Mouse (Mus musculus): ENCODE measurements around the gene Sgca. TPM values are rescaled to one million over a fixed set of nuclear protein-coding genes. Genes with fewer than 3 reads are reported as not detected.

The Sgca gene
- polyA plus RNA-seq, 1 experiment from 2014 or later: 0.28 TPM

DNA sequence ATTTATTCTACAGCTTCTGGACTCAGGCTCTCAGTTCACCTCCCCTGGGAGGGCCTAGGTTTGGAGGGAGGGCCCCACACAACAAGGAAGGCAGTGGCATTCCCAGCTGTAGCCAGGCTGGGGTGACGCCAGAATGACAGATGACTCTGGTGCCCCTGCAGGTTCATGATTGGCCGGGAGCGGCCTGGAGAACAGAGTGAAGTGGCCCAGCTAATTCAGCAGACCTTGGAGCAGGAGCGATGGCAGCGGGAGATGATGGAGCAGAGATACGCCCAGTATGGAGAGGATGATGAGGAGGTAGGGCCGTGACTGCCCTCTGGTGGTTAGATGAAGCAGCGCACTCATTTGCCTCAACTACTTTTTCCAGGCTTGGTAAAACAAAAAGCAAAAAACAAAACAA, 24.9 kb upstream of the Sgca start:
- peak overlapping the region; percentile 97 for H3K4me2 ChIP-seq
- peak overlapping the region; percentile 22 for H3K4me3 ChIP-seq (replicated peaks)
- peak overlapping the region; percentile 91 for H3K27ac ChIP-seq
- peaks cover 99% of the 10 kb centered on the region for H3K4me1 ChIP-seq (replicated peaks)
- DNase-seq (peak; percentile 70), ATAC-seq (ENCODE audit: low read depth) (0 out of 2 replicates have a peak, but pooled peaks have one; percentile 21)
- H3K36me3 ChIP-seq: peaks cover 90% of the 10 kb centered on the region
- no peaks in the 10 kb centered on the region for H3K9me3 ChIP-seq (replicated peaks)
- WGBS (ENCODE audit: insufficient replicate concordance): 4% methylated on average over 8 of the region's 8 CpGs
- no peaks in the 10 kb centered on the region for H3K27me3 ChIP-seq
- peak overlapping the region; percentile 98 for H3K9ac ChIP-seq

DNA sequence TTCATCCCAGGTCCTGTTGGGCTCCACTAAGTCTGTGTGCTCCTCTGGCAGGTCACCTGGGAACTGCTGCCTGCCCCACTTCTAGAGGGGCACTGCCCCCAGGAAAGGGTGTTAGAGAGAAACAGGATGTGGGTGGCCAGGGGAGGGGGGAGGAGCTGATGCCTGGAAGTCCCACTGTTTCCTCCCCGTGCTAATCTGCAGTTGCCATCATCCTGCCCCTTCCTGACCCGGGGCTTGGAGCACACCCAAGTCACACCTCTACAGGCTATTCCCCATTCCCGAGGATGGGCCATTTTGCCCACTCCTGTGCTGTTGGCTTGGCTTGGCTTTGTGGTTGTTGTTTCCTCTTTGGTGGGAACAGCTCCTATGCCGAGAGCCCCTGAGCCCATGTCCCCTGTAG, 24.4 kb upstream of the Sgca start:
- no peak for ATAC-seq (ENCODE audit: low read depth)
- Histone ChIP-seq H3K9ac (peak overlapping the region; percentile 98), H3K4me1 (replicated peaks) (peaks cover 99% of the 10 kb centered on the region)

DNA sequence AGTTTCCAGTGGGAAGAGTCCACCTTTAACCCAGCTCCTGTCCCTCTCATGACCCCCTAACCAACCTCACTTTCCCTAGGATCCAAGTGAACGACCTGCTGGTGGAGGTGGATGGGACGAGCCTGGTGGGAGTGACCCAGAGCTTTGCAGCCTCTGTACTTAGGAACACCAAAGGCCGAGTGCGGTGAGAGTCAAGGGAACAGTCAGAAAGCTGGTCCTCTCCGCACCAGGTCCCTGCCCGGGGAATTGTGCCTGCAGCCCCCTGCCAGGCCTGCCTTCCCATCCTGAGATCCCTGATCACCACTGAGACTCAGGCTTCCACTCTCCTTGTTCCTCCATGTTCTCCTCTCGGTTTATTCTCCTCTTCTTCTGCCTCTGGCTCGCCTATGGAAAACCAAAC, 24.0 kb upstream of the Sgca start:
- Histone ChIP-seq H3K4me3 (replicated peaks) (peak overlapping the region; percentile 22; the same call in 1 of the 2 replicates), H3K4me1 (replicated peaks) (peaks cover 99% of the 10 kb centered on the region), H3K4me2 (peak overlapping the region; percentile 97), H3K9me3 (replicated peaks) (no peaks in the 10 kb centered on the region), H3K9ac (peak overlapping the region; percentile 98), H3K27ac (peak overlapping the region; percentile 91), H3K36me3 (peaks cover 88% of the 10 kb centered on the region), H3K27me3 (no peaks in the 10 kb centered on the region)
- 53% methylated on average over 8 of the region's 8 CpGs for WGBS (ENCODE audit: insufficient replicate concordance)
- no peak for DNase-seq
- ATAC-seq (ENCODE audit: low read depth): no peak

More for the DNA sequence above, 24.4 kb upstream of the Sgca start:
- Histone ChIP-seq H3K9me3 (replicated peaks) (no peaks in the 10 kb centered on the region), H3K4me2 (peak overlapping the region; percentile 97), H3K36me3 (peaks cover 90% of the 10 kb centered on the region), H3K27ac (peak overlapping the region; percentile 91), H3K4me3 (replicated peaks) (peak overlapping the region; percentile 22), H3K27me3 (no peaks in the 10 kb centered on the region)
- DNase-seq: no peak
- WGBS (ENCODE audit: insufficient replicate concordance): 17% methylated on average over 4 of the region's 4 CpGs

DNA sequence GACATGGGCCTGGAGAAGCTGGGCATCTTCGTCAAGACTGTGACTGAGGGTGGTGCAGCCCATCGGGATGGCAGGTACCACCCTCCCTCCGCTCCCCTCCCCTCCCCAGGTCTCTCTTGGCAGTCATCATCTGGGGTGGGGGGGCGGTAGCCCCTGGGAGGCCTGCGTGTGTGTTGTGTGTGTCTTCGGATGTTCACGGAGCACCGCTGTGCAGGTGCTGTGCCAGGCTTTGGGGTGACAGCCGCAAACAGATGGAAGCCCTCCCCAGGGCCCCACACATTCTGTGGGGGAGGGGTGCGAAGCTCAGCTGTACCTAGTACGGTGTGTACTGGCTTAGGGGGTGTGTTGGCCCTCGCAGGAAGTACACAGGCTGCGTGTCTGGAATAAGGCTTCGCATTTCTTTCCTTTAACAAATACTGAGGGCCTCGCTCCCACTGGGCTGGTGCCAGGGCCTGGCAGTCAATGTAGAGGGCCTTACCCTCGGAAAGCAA, 22.0 kb upstream of the Sgca start:
- Histone ChIP-seq H3K36me3 (peaks cover 77% of the 10 kb centered on the region), H3K4me2 (peak overlapping the region; percentile 97), H3K27ac (peak overlapping the region; percentile 91), H3K4me3 (replicated peaks) (peak overlapping the region; percentile 61), H3K9ac (peak overlapping the region; percentile 98), H3K4me1 (replicated peaks) (peaks cover 100% of the 10 kb centered on the region), H3K27me3 (no peaks in the 10 kb centered on the region), H3K9me3 (replicated peaks) (no peaks in the 10 kb centered on the region)
- peak; percentile 43 for ATAC-seq (ENCODE audit: low read depth)
- DNase-seq: no peak
- WGBS (ENCODE audit: insufficient replicate concordance): 41% methylated on average over 16 of the region's 16 CpGs

DNA sequence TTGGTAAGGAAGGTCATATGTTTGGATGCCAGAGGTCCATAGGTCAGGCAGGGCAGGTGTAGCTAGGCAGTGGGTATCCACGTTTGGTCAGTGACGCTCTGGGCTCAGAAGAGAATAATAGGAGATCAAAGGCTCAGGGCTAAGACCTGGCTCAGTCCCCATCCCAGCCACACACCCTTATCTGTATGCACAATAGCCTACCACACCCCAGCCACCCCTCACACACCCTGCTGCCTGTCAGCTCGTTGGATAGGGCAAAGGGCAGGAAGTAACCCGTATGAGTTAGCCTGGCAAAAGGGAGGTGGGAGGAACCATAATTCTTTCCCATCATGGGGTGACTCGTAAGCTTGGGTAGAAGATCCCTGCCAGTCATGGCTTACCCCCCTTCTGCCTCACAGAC, 21.5 kb upstream of the Sgca start:
- peaks cover 100% of the 10 kb centered on the region for H3K4me1 ChIP-seq (replicated peaks)
- peak overlapping the region; percentile 61 for H3K4me3 ChIP-seq (replicated peaks)
- H3K27me3 ChIP-seq: no peaks in the 10 kb centered on the region
- H3K9me3 ChIP-seq (replicated peaks): no peaks in the 10 kb centered on the region
- peaks cover 72% of the 10 kb centered on the region for H3K36me3 ChIP-seq
- DNase-seq (peak; percentile 86), ATAC-seq (ENCODE audit: low read depth) (peak; percentile 94)
- peak overlapping the region; percentile 98 for H3K9ac ChIP-seq
- 11% methylated on average over 5 of the region's 5 CpGs for WGBS (ENCODE audit: insufficient replicate concordance)
- peak overlapping the region; percentile 97 for H3K4me2 ChIP-seq
- H3K27ac ChIP-seq: peak overlapping the region; percentile 91

DNA sequence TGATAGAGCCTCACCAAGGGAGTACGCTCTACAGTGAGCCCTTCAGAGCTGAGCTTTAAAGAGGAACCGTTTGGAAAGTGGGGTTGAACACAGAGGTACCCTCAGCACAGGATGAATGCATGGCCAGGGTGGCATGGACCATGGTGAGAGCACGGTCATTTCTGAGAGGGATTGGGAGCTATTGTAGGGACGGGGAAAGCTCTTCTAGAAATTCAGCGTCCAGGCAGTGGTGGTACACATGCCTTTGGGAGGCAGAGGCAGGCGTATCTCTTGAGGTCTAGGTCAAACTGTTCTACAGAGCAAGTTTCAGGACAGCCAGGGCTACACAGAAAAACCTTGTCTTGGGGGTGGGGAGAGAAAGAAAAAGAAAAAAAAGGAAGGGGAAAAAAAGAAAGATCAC, 20.9 kb upstream of the Sgca start:
- H3K4me3 ChIP-seq (replicated peaks): peak overlapping the region; percentile 61
- no peak for ATAC-seq (ENCODE audit: low read depth)
- peaks cover 66% of the 10 kb centered on the region for H3K36me3 ChIP-seq
- no peaks in the 10 kb centered on the region for H3K9me3 ChIP-seq (replicated peaks)
- H3K27ac ChIP-seq: peak overlapping the region; percentile 91
- 54% methylated on average over 6 of the region's 6 CpGs for WGBS (ENCODE audit: insufficient replicate concordance)
- peak overlapping the region; percentile 97 for H3K4me2 ChIP-seq
- no peak for DNase-seq
- peaks cover 100% of the 10 kb centered on the region for H3K4me1 ChIP-seq (replicated peaks)
- H3K9ac ChIP-seq: peak overlapping the region; percentile 98
- no peaks in the 10 kb centered on the region for H3K27me3 ChIP-seq

DNA sequence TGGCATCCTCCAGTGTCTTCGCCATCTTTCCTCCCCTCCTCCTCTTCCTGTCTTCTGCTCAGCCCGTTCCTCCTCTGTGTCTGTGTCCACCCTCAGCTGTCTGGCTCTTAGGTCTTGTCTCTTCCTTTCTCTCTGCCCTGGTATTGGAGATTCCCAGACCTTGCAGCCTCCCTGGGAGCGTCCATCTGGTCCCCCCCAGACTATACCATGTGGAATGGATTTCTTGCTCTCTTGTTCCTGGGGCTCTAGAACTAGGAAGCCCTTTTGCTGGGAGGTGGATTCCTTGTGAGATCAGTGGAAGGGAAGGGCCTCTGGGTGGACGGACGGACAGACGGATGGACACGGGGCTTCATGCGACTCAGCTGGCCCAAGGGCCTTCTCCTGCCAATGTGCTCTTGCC, 20.0 kb upstream of the Sgca start:
- peaks cover 58% of the 10 kb centered on the region for H3K36me3 ChIP-seq
- WGBS (ENCODE audit: insufficient replicate concordance): 78% methylated on average over 8 of the region's 8 CpGs

DNA sequence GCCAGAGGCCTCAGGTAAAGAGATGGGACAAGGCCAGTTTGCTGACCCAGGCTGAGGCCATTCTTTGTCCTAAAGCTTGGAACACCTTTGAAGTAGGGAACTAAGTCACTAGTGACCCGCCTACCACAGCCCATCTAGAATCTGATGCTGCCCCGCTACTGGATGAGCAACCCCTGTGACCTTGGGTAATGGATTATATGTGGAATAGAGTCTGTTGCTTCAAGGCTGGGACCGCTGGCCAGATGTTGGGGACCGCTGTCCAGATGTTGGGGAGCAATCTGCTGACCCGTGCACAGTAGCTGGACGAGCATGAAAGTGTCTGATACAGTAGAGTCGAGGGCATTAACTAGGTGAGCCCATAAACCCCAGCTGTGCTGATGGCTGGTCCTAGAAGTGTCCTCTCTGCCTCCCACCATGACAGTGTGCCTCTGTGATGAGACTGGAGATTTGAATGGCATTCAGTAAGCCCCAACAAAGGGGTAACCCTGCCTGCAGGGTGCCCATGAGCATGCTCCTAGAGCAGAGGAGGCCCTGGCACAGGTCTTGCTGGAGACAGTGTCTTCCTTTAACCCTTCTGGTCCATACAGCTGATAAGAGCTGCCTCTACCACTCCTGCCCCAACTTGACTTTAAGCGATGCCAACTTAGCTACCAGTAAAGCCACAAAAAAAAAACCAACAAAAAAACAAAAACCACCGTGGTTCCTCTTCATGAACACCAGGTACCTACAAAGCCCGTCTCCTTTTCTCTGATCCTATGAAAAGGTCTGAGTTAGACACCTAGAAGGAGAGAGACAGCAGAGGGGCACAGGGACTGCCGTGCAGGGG, 19.0 kb upstream of the Sgca start:
- Histone ChIP-seq H3K9me3 (replicated peaks) (no peaks in the 10 kb centered on the region), H3K4me2 (peak overlapping the region; percentile 97), H3K4me1 (replicated peaks) (peaks cover 88% of the 10 kb centered on the region), H3K36me3 (peaks cover 49% of the 10 kb centered on the region), H3K4me3 (replicated peaks) (peak overlapping the region; percentile 92), H3K27ac (peak overlapping the region; percentile 91), H3K27me3 (no peaks in the 10 kb centered on the region), H3K9ac (peak overlapping the region; percentile 98)
- ATAC-seq (ENCODE audit: low read depth) (no peak), DNase-seq (no peak)
- 57% methylated on average over 11 of the region's 11 CpGs for WGBS (ENCODE audit: insufficient replicate concordance)

More for the DNA sequence above, 20.0 kb upstream of the Sgca start:
- H3K27me3 ChIP-seq: no peaks in the 10 kb centered on the region
- peaks cover 92% of the 10 kb centered on the region for H3K4me1 ChIP-seq (replicated peaks)
- no peaks in the 10 kb centered on the region for H3K9me3 ChIP-seq (replicated peaks)
- H3K4me3 ChIP-seq (replicated peaks): peak overlapping the region; percentile 92
- H3K27ac ChIP-seq: peak overlapping the region; percentile 91
- peak overlapping the region; percentile 98 for H3K9ac ChIP-seq
- DNase-seq (no peak), ATAC-seq (ENCODE audit: low read depth) (no peak)
- H3K4me2 ChIP-seq: peak overlapping the region; percentile 97

DNA sequence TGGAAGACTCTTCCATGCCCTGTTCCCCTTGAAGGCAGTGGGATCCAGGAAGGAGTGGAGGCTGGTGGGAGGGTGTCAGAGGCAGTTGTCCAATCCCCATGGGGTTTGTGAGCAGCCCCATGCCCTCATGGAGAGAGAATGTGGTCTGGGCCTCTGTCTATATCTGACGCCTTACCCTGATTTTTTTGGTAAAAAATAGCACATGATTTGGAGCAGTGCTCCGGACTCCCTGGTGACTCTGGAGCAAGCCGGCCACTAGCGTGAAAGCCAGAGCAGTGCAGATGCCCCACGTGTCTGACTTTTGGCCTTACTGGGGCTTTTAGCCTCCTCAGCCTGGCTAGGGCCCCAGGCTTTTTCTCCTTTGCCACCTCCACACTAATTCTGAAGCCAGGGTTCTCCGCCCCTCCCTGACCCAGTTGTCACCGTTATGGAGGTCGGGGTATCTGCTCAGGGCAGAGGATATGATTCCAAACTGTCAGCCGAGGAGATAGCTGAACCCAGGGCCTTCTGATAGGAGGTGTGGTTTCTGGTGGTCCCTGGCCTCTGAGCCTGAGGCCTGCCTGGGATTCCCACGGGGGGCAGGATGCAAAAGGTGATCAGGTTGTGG, 18.2 kb upstream of the Sgca start:
- Histone ChIP-seq H3K27me3 (no peaks in the 10 kb centered on the region), H3K4me3 (replicated peaks) (peak overlapping the region; percentile 92), H3K27ac (peak overlapping the region; percentile 91), H3K9me3 (replicated peaks) (no peaks in the 10 kb centered on the region), H3K4me1 (replicated peaks) (peaks cover 88% of the 10 kb centered on the region), H3K36me3 (peaks cover 40% of the 10 kb centered on the region), H3K9ac (peak overlapping the region; percentile 98), H3K4me2 (peak overlapping the region; percentile 97)
- WGBS (ENCODE audit: insufficient replicate concordance): 23% methylated on average over 10 of the region's 10 CpGs
- no peak for DNase-seq
- no peak for ATAC-seq (ENCODE audit: low read depth)

DNA sequence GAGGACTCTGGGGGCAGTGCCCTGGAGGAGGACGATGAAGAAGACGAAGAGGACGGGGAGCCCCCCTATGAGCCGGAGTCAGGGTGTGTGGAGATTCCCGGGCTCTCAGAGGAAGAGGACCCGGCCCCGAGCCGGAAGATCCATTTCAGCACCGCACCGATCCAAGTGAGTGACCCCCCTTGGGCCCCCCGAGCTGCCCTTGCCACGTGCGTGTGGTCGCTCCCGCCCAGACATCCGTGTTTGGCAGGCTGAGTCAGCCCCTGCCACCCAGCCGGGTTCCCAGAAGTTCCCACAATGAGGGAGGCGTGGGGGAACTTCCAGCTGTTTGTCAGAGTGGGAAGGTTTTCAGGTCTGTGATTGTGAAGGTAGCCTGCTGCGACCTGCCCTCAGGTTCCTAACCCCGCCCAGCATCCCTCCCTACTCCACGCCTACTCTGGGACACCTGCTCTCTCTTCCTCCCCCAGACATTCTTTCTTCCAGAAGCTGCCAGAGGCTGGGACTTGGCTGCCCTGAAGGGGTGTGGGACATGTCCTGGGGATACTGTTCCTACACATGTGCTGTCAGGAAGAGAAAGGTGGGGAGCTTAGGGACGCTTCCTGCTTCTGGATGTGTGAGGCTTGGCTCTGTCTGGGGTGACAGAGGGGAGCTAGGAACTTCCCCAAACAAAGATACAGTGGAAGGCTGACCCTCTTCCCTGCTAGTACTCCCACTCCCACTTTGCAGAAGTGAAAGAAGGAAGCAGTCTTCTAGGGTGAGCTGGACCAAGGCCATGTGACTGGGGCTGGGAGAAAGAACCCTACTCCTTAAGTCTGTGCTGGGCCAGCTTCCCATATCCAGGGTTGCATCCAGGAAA, 16.9 kb upstream of the Sgca start:
- H3K4me1 ChIP-seq (replicated peaks): peaks cover 88% of the 10 kb centered on the region
- H3K27me3 ChIP-seq: no peaks in the 10 kb centered on the region
- H3K27ac ChIP-seq: peak overlapping the region; percentile 91
- 1% methylated on average over 22 of the region's 22 CpGs for WGBS (ENCODE audit: insufficient replicate concordance)
- DNase-seq: no peak
- no peak for ATAC-seq (ENCODE audit: low read depth)
- H3K9me3 ChIP-seq (replicated peaks): no peaks in the 10 kb centered on the region
- H3K4me2 ChIP-seq: peak overlapping the region; percentile 97
- peak overlapping the region; percentile 92 for H3K4me3 ChIP-seq (replicated peaks)
- H3K36me3 ChIP-seq: peaks cover 27% of the 10 kb centered on the region
- H3K9ac ChIP-seq: peak overlapping the region; percentile 98

DNA sequence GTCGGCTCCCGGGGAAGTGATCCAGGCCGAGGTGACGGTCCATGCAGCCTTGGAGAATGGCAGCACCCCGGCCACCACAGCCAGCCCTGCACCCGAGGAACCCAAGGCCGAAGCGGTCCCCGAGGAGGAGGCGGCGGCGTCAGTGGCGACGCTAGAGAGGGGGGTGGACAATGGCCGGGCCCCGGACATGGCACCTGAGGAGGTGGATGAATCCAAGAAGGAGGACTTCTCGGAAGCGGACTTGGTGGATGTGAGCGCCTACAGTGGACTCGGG, 16.3 kb upstream of the Sgca start:
- WGBS (ENCODE audit: insufficient replicate concordance): under 1% methylated on average over 20 of the region's 20 CpGs
- peak overlapping the region; percentile 91 for H3K27ac ChIP-seq
- DNase-seq: no peak
- H3K4me1 ChIP-seq (replicated peaks): peaks cover 88% of the 10 kb centered on the region
- ATAC-seq (ENCODE audit: low read depth): no peak
- peaks cover 24% of the 10 kb centered on the region for H3K36me3 ChIP-seq
- H3K9ac ChIP-seq: peak overlapping the region; percentile 98
- H3K4me3 ChIP-seq (replicated peaks): peak overlapping the region; percentile 92
- no peaks in the 10 kb centered on the region for H3K9me3 ChIP-seq (replicated peaks)
- H3K4me2 ChIP-seq: peak overlapping the region; percentile 97
- no peaks in the 10 kb centered on the region for H3K27me3 ChIP-seq

Measured in liver, embryonic 13.5 days (tissue).